Mouse (Mus musculus) lung, postnatal 4 days (tissue): Measurements from ENCODE around the gene St6galnac1.

Source experiments
- DNase-seq, 2 experiments: peaks; one replicate each; pipeline ENCODE4 v3.0.0; 2021

Gene St6galnac1

DNA sequence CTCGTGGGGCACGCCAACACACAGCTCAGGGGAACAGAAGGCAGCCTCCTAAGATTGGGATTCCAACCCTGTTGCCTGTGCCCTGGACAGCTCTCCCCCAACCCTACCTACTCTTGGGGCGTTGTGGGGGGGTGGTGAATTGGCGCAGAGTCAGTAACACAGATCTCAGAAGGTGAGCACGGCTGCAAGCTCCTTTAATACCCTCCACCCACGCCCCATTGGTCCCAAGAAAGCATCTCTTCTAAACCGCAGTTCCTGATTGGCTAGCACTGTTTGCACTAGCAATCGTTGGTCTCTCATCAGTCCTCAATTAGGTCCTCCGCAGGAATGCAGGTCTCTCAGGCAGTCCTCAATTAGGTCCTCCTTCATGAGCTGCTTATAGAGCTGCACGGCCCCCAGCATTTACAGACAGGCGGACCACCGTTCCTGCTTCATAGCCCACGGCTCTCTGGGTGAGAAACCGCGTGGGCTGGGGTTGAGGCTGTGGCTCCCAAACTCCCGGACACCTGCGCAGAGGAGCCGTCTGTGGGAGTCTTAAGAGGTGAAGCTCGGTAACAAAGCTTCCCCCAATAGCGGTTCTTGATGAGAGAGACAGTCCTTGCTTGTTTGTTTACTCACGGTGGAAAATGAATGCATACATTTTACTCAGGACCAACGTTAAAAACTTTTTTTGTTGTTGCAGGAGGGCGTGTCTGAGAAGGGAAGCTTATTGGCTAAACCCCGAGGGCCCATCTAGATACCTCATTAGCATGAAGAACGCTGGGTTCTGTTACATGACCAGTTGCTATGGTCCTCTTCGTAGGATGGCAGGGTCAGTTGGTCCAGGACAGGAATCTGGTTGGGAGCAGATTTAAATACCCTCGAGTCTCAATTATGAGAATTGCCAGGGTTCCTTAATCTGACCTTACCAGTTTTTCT lies 50.0 kb downstream of the St6galnac1 start:
- peak in 1 of 2 experiments; percentile 12 for DNase-seq

DNA sequence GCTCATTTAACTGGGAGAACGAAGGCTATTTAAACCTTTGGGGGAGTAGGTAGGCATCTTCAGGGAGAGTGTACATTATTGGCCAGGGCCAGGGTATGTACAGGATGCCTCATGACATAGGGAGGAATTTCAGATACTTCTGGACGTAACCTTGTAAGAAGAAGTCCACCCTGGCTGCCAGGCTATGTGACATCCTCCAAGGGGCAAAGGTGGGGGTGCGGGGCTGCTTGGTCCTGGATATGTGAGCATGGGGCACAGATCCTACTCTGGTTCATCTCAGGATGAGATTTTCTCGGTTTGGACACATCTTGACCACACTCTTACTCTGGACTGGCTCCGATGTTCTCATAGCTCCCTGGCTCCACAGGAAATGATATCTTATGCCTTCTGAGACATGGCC lies 52.2 kb downstream of the St6galnac1 start:
- no peak for DNase-seq

DNA sequence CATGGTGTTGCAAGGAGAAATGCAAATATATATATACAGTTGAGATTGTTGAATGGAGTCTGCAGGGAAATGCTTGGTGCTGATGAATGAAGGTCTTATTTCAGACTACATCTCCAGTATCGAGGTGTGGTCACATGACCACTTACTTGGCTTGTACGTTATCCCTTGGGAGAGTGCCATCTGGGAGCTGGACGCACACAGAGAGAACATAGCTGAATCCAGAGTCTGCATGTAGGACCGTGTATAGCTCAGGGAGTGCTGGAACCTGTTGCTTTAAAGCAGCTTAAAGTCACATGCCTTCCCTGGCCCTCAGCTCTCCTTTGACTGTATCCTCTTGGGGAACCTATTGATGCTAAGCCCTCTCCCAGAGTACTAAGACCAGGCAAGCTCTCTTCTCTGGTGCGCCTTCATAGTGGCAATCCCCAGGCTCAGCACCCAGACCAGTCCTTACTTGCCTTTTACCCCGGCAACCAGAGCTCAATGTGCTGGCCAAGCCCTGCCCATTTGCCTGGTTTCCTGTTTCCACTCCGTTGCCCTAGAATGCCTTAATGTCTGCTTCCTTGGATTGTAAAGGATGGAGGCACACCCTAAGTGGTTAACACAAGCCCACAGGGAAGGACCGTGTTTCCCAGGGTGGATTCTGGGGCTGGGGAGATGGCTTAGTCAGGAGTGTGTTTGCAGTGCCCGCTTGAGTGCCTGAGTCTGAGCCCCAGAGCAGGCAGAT lies 53.6 kb downstream of the St6galnac1 start:
- DNase-seq, result peak; percentile 18 to 55

DNA sequence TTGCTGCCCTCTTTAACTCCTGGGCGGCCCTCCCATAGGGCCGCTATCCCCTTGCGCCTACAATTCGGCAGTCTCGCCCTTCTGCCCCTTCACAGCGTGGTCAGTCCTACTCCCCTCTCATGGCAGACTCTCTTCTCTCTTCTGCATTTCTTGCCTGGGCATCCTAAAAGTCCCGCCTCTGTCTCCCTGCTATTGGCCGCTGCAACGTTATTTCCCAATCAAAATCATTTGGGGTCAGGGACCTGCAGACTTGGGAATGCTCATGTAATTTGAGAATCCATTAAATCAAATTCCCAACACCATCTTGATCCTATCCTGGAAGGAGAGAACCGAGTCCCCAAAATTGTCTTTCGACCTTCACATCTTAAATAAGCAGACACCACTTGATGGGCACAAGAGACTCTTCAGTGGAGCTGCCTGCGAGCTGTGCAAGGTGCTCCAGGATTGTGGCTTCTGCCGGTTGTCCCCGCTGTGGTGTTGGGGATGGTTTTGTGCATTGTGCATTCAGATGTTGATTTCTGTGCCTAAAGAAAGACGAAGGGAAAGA lies 54.9 kb downstream of the St6galnac1 start:
- DNase-seq, result no peak
